Mouse (Mus musculus) E14TG2a.4 (cell line): Measurements from ENCODE around the gene Hes7.

Source experiments
- H3K27me3 ChIP-seq: 2 replicates; pipeline ENCODE4 v1.6.1; 2014; ENCODE audit warnings: low read length, control low read depth; ENCODE audit not compliant: insufficient read depth
- H3K36me3 ChIP-seq: 2 replicates; pipeline ENCODE4 v1.6.1; 2014; ENCODE audit warnings: low read length, control low read depth; ENCODE audit not compliant: insufficient read depth
- H3K4me1 ChIP-seq: replicated peaks from 2 replicates; pipeline ENCODE4 v1.6.1; 2014; ENCODE audit warnings: low read depth, low read length, control low read depth
- H3K4me3 ChIP-seq: replicated peaks from 2 replicates; pipeline ENCODE4 v1.5.1; 2014; ENCODE audit warnings: mild to moderate bottlenecking, low read length
- H3K9me3 ChIP-seq: 2 replicates; pipeline ENCODE4 v1.6.1; 2014; ENCODE audit warnings: low read length, control low read depth
- CTCF ChIP-seq: conservative IDR thresholded peaks from 2 replicates; pipeline ENCODE4 v1.5.1; 2014; ENCODE audit warnings: low read length
- NANOG ChIP-seq: IDR thresholded peaks from 2 replicates; pipeline ENCODE4 v1.6.1; 2014; ENCODE audit warnings: borderline replicate concordance, low read length, mixed read lengths
- POU5F1 ChIP-seq: IDR thresholded peaks from 2 replicates; pipeline ENCODE4 v1.6.1; 2014; ENCODE audit warnings: low read length, borderline replicate concordance

Gene Hes7

GRCm38 (mm10) chr11:69120221-69121000, at the start of gene Hes7:
Gene Hes7 (plus strand): TSS chr11:69120404.
- Histone ChIP-seq H3K9me3 (no peaks in the 10 kb centered on the region), H3K36me3 (no peaks in the 10 kb centered on the region), H3K4me1 (peaks cover 49% of the 10 kb centered on the region), H3K27me3 (peaks cover 70% of the 10 kb centered on the region), H3K4me3 (peak within 1 kb of the TSS; percentile 95)
- no peak for TF ChIP-seq NANOG
- no peak for TF ChIP-seq POU5F1
- no peak for TF ChIP-seq CTCF

- TF ChIP-seq CTCF (no peak), POU5F1 (no peak), NANOG (no peak)
- no peaks in the 10 kb centered on the region for H3K36me3 ChIP-seq
- H3K9me3 ChIP-seq: no peaks in the 10 kb centered on the region
- H3K27me3 ChIP-seq: no peaks in the 10 kb centered on the region
- H3K4me1 ChIP-seq: peaks cover 65% of the 10 kb centered on the region
- peak within 1 kb of the TSS; percentile 92 for H3K4me3 ChIP-seq
These were observed 49.5 kb upstream of the Hes7 start, which contains the start of gene Tmem107 for GRCm38 (mm10) chr11:69070590-69071222. Gene Tmem107 (plus strand): TSS chr11:69070806.

GRCm38 (mm10) chr11:69071262-69071661, 48.9 kb upstream of the Hes7 start:
- no peaks in the 10 kb centered on the region for H3K9me3 ChIP-seq
- peaks cover 64% of the 10 kb centered on the region for H3K4me1 ChIP-seq
- TF ChIP-seq CTCF: no peak
- TF ChIP-seq POU5F1: no peak
- TF ChIP-seq NANOG: no peak
- H3K36me3 ChIP-seq: no peaks in the 10 kb centered on the region
- H3K4me3 ChIP-seq: peak overlapping the region; percentile 92
- H3K27me3 ChIP-seq: no peaks in the 10 kb centered on the region

- Histone ChIP-seq H3K4me1 (peaks cover 65% of the 10 kb centered on the region), H3K27me3 (no peaks in the 10 kb centered on the region), H3K9me3 (no peaks in the 10 kb centered on the region), H3K4me3 (0 out of 2 replicates have a peak overlapping the region, but pooled peaks have one; percentile 17), H3K36me3 (no peaks in the 10 kb centered on the region)
- TF ChIP-seq POU5F1: no peak
- no peak for TF ChIP-seq CTCF
- no peak for TF ChIP-seq NANOG
These were observed 48.0 kb upstream of the Hes7 start for GRCm38 (mm10) chr11:69072234-69072633.

- H3K27me3 ChIP-seq: no peaks in the 10 kb centered on the region
- TF ChIP-seq NANOG (no peak), CTCF (no peak), POU5F1 (no peak)
- peak overlapping the region; percentile 62 for H3K4me3 ChIP-seq
- H3K9me3 ChIP-seq: no peaks in the 10 kb centered on the region
- H3K36me3 ChIP-seq: no peaks in the 10 kb centered on the region
- H3K4me1 ChIP-seq: peaks cover 65% of the 10 kb centered on the region
These were observed 47.5 kb upstream of the Hes7 start for GRCm38 (mm10) chr11:69072666-69073064.

- Histone ChIP-seq H3K4me3 (peak overlapping the region; percentile 62), H3K9me3 (no peaks in the 10 kb centered on the region), H3K36me3 (no peaks in the 10 kb centered on the region), H3K4me1 (peaks cover 69% of the 10 kb centered on the region), H3K27me3 (no peaks in the 10 kb centered on the region)
- TF ChIP-seq CTCF (no peak), NANOG (no peak), POU5F1 (peak; percentile 82)
These were observed 46.9 kb upstream of the Hes7 start for GRCm38 (mm10) chr11:69073065-69073888.

- TF ChIP-seq CTCF: no peak
- TF ChIP-seq POU5F1: no peak
- TF ChIP-seq NANOG: no peak
- no peaks in the 10 kb centered on the region for H3K27me3 ChIP-seq
- H3K9me3 ChIP-seq: no peaks in the 10 kb centered on the region
- peaks cover 78% of the 10 kb centered on the region for H3K4me1 ChIP-seq
- H3K4me3 ChIP-seq: 0 out of 2 replicates have a peak overlapping the region, but pooled peaks have one; percentile 21
- H3K36me3 ChIP-seq: no peaks in the 10 kb centered on the region
These were observed 46.0 kb upstream of the Hes7 start for GRCm38 (mm10) chr11:69073951-69074775.

- Histone ChIP-seq H3K4me3 (0 out of 2 replicates have a peak overlapping the region, but pooled peaks have one; percentile 2), H3K27me3 (no peaks in the 10 kb centered on the region), H3K4me1 (peaks cover 77% of the 10 kb centered on the region), H3K9me3 (no peaks in the 10 kb centered on the region), H3K36me3 (no peaks in the 10 kb centered on the region)
- TF ChIP-seq POU5F1: no peak
- TF ChIP-seq NANOG: no peak
- no peak for TF ChIP-seq CTCF
These were observed 45.5 kb upstream of the Hes7 start for GRCm38 (mm10) chr11:69074776-69075069.
